Comparison of ENCODE assay signal across 29 mouse cellular contexts in genomic region chr5:137054299-137054698, GRCm38 (mm10). TPM values are rescaled to one million over a fixed set of nuclear protein-coding genes. Genes with fewer than 3 reads are reported as not detected.
"Had no signal": no experiment of that assay in that cellular context is flagged by ENCODE, and none has a peak within 500 bp of the region (broad histone marks: within the 10 kb centered on the region; RNA-seq: fewer than 3 reads in every experiment).

No protein-coding gene starts in this region.

- H3K4me3 ChIP-seq: gastrocnemius, adult 2 months; heart, adult 2 months; heart, embryonic 13.5 days; heart, embryonic 15.5 days; hindbrain, embryonic 13.5 days; hindbrain, embryonic 15.5 days; kidney, embryonic 15.5 days; limb, embryonic 13.5 days; limb, embryonic 15.5 days; liver, embryonic 12.5 days had no signal

- DNase-seq: gastrocnemius, adult 2 months; gastrocnemius, postnatal 10 days; gastrocnemius, postnatal 25 days; heart, adult 11 months; heart, adult 2 months; heart, postnatal 14 days; heart, postnatal 36 days; kidney, adult 18-20 months; kidney, adult 8-10 months; kidney, postnatal 14 days; kidney, postnatal 36 days; layer of hippocampus, adult 9-11 months; layer of hippocampus, postnatal 36 days; left cerebral cortex, postnatal 4 days had no signal

- ATAC-seq: hindbrain, postnatal 0 days; intestine, embryonic 16.5 days; liver, embryonic 12.5 days had no signal

- H3K27ac ChIP-seq: gastrocnemius, adult 2 months; heart, adult 2 months; heart, embryonic 13.5 days; heart, embryonic 15.5 days; hindbrain, embryonic 13.5 days; hindbrain, embryonic 15.5 days; hindbrain, postnatal 0 days; kidney, embryonic 15.5 days; kidney, postnatal 0 days; limb, embryonic 13.5 days; limb, embryonic 15.5 days; liver, embryonic 12.5 days; liver, embryonic 14.5 days had no signal

RNA-seq across cellular contexts. Expression of gene Serpine1, which starts 17.8 kb away (rescaled TPM):
- total RNA-seq: hematopoietic stem cell, adult 5-6 weeks had no signal

RNA-seq across cellular contexts. Expression of gene Vgf, which starts 28.1 kb away (rescaled TPM):
- total RNA-seq: gastrocnemius, adult 2 months; gastrocnemius, postnatal 25 days; gastrocnemius, postnatal 4 days; heart, adult 2 months; heart, postnatal 14 days; liver, adult 2 months had no signal
